Mouse (Mus musculus): Measurements from ENCODE around the gene Atpaf1.

DNA sequence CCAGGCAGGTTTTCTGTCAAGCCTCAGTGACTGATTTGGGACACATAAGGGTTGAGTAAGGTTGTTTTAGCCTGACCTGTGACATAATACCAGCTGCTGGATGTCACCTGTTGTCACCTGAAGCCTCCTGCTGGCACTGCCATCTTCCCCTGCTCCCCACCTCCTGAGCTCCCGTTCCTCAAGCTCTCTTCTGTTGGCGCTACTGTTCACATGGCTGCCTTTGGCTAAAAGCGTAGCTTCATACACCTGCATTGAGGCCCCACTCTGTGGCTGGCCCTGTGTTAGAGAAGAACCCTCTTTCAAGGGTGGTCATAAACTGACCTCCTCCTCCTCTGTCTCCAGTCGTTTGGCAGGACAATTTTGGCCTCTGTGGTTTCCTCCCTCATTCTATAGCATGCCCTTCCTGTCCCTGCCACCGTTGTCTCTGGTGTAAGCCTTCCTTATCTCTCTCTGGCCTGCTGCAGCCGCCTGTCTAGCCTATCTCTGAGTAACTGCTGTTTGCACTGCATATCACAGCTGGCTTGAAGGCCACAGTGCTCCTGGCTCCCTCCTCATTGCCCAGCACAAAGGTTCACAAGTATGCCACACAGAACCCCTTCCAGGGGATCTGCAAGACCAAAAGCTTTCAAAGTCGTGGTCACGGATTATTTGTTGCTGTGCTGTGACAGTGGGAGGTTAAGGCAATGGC is 64.5 kb downstream of the Atpaf1 start:
- TF ChIP-seq CTCF (IDR thresholded peaks at IDR 0.05; ENCODE audit: low read depth, low read length) (no peak), POLR2A (IDR thresholded peaks at IDR 0.05; ENCODE audit: extremely low read depth, insufficient read depth, low read length) (no peak)

Measured in liver, adult 2 months (tissue).